Mouse (Mus musculus) limb, embryonic 14.5 days (tissue): ENCODE results near the gene Creb3l4. TPM values are rescaled to one million over a fixed set of nuclear protein-coding genes. Genes with fewer than 3 reads are reported as not detected.
"Not testable (repeated sequence)": the region's sequence is repeated elsewhere in the genome, so short reads cannot be mapped to it uniquely, and the experiment has no call there.

Source experiments
- ATAC-seq: fragments of 200-750 bp; cut with Nextera tagmentation; 2 replicates; pipeline ENCODE4 v1.8.0; 2017; ENCODE audit warnings: low read depth, moderate number of reproducible peaks, moderate TSS enrichment; ENCODE audit not compliant: low FRiP score
- DNase-seq: peaks from one replicate; pipeline ENCODE4 v3.0.0-alpha.2; 2015; ENCODE audit warnings: low spot score
- H3K27ac ChIP-seq: fragments of 300-500 bp; sonication (generic); replicated peaks from 2 replicates; pipeline ENCODE4 v1.5.1; 2014; ENCODE audit warnings: low read depth, mild to moderate bottlenecking, low read length, moderate library complexity, mixed read lengths
- H3K27me3 ChIP-seq: fragments of 300-500 bp; sonication (generic); 2 replicates; pipeline ENCODE4 v1.6.1; 2014; ENCODE audit warnings: low read length, mixed read lengths; ENCODE audit not compliant: control insufficient read depth, insufficient read depth
- H3K36me3 ChIP-seq: fragments of 300-500 bp; sonication (generic); 2 replicates; pipeline ENCODE4 v1.6.1; 2014; ENCODE audit warnings: mild to moderate bottlenecking, low read length, moderate library complexity, mixed read lengths; ENCODE audit not compliant: control insufficient read depth, insufficient read depth
- H3K4me1 ChIP-seq: fragments of 300-500 bp; sonication (generic); 2 replicates; pipeline ENCODE4 v1.6.1; 2014; ENCODE audit warnings: antibody characterized with exemption, low read length, mixed read lengths; ENCODE audit not compliant: control insufficient read depth, insufficient read depth
- H3K4me2 ChIP-seq: fragments of 300-500 bp; sonication (generic); replicated peaks from 2 replicates; pipeline ENCODE4 v1.6.1; 2014; ENCODE audit warnings: low read depth, mild to moderate bottlenecking, low read length, moderate library complexity; ENCODE audit not compliant: severe bottlenecking
- H3K4me3 ChIP-seq: fragments of 300-500 bp; sonication (generic); replicated peaks from 2 replicates; pipeline ENCODE4 v1.5.1; 2014; ENCODE audit warnings: low read length
- H3K9ac ChIP-seq: fragments of 300-500 bp; sonication (generic); 2 replicates; pipeline ENCODE4 v1.6.1; 2014; ENCODE audit warnings: mild to moderate bottlenecking, low read depth, low read length, moderate library complexity; ENCODE audit not compliant: severe bottlenecking
- H3K9me3 ChIP-seq: fragments of 300-500 bp; sonication (generic); 2 replicates; pipeline ENCODE4 v1.6.1; 2016; ENCODE audit warnings: low read length; ENCODE audit not compliant: control insufficient read depth
- POLR2A ChIP-seq: fragments of 200-500 bp; IDR thresholded peaks from 2 replicates; pipeline ENCODE4 v1.8.0; 2012; ENCODE audit warnings: inconsistent platforms, mild to moderate bottlenecking, moderate library complexity, borderline replicate concordance; ENCODE audit not compliant: insufficient read depth, insufficient read length; ENCODE audit errors: extremely low read depth
- WGBS: fragments of 180-500 bp; shearing (Covaris S2); extraction: QIAGEN DNeasy Blood & Tissue Kit; methylation state at CpG from one replicate; pipeline ENCODE4 v1.1.7; 2014; 5-methylcytosine and 5-hydroxymethylcytosine counted together
- polyA plus RNA-seq, 2 experiments: library from polyadenylated mRNA; depleted of rRNA in 1 of 2; stranded (reverse) in 1 of 2; unstranded in 1 of 2; fragments of >200 nt; fragmentation: Nextera tagmentation in 1 of 2; extraction: Ambion mirVana in 1 of 2; gene quantifications; 2 replicates each; pipeline versions ENCODE4 v1.2.1 to v1.2.3; 2012 to 2014

Creb3l4 gene
- polyA plus RNA-seq (2012; rRNA removed) (6.3 and 6.4 TPM in 2 replicates), polyA plus RNA-seq (2014; fragmentation: Nextera tagmentation; extraction: Ambion mirVana) (6.7 and 10.0 TPM in 2 replicates)

GRCm38 (mm10) chr3:90242984-90243775, at the start of gene Creb3l4:
Creb3l4 (minus strand) TSS chr3:90243512.
- H3K9ac ChIP-seq: peak within 1 kb of the TSS; percentile 40; the same call in 1 of the 2 replicates
- no peaks in the 10 kb centered on the region for H3K27me3 ChIP-seq
- 0 out of 2 replicates have a peak, but pooled peaks have one; percentile 12 for TF ChIP-seq POLR2A
- H3K4me2 ChIP-seq: peak within 1 kb of the TSS; percentile 53
- 0 out of 2 replicates have a peak, but pooled peaks cover 3% of the 10 kb centered on the region for H3K36me3 ChIP-seq
- peaks cover 18% of the 10 kb centered on the region for H3K4me1 ChIP-seq
- peak within 1 kb of the TSS; percentile 66 for H3K27ac ChIP-seq
- 3% methylated on average over 19 of the region's 19 CpGs for WGBS
- DNase-seq: peak; percentile 91
- H3K9me3 ChIP-seq: no peaks in the 10 kb centered on the region
- H3K4me3 ChIP-seq: peak within 1 kb of the TSS; percentile 31
- ATAC-seq: peak; percentile 79

GRCm38 (mm10) chr3:90292345-90293275, 49.3 kb upstream of the Creb3l4 start, which contains the start of gene Gatad2b:
Gatad2b (plus strand) TSS chr3:90293178.
- Histone ChIP-seq H3K9ac (peak within 1 kb of the TSS; percentile 92), H3K27ac (peak within 1 kb of the TSS; percentile 97), H3K4me3 (peak within 1 kb of the TSS; percentile 95), H3K36me3 (no peaks in the 10 kb centered on the region), H3K4me2 (peak within 1 kb of the TSS; percentile 80), H3K9me3 (no peaks in the 10 kb centered on the region), H3K4me1 (peaks cover 13% of the 10 kb centered on the region), H3K27me3 (no peaks in the 10 kb centered on the region)
- DNase-seq (peak; percentile 100), ATAC-seq (peak; percentile 98)
- WGBS: under 1% methylated on average over 34 of the region's 47 CpGs
- peak; percentile 76; the same call in 1 of the 2 replicates for TF ChIP-seq POLR2A

GRCm38 (mm10) chr3:90291982-90292344, 48.7 kb upstream of the Creb3l4 start:
- TF ChIP-seq POLR2A: no peak
- Histone ChIP-seq H3K9ac (peak overlapping the region; percentile 66; the same call in 1 of the 2 replicates), H3K4me1 (peaks cover 13% of the 10 kb centered on the region), H3K36me3 (no peaks in the 10 kb centered on the region), H3K9me3 (no peaks in the 10 kb centered on the region), H3K27me3 (no peaks in the 10 kb centered on the region), H3K27ac (peak overlapping the region; percentile 90), H3K4me3 (peak overlapping the region; percentile 95), H3K4me2 (peak overlapping the region; percentile 65)
- no peak for ATAC-seq
- DNase-seq: no peak
- WGBS: 36% methylated on average over 2 of the region's 2 CpGs

- 93% methylated on average over 1 of the region's 1 CpGs for WGBS
- DNase-seq (no peak), ATAC-seq (no peak)
- Histone ChIP-seq H3K4me1 (peaks cover 13% of the 10 kb centered on the region), H3K9ac (no peak overlapping the region), H3K4me2 (no peak overlapping the region), H3K36me3 (no peaks in the 10 kb centered on the region), H3K27me3 (no peaks in the 10 kb centered on the region), H3K4me3 (no peak overlapping the region), H3K27ac (no peak overlapping the region), H3K9me3 (no peaks in the 10 kb centered on the region)
- no peak for TF ChIP-seq POLR2A
Observed at GRCm38 (mm10) chr3:90290602-90291001, 47.3 kb upstream of the Creb3l4 start.

- whole genome bisulfite sequencing: 56% methylated on average over 3 of the region's 3 CpGs
- H3K9me3 ChIP-seq, H3K4me2 ChIP-seq, H3K36me3 ChIP-seq, H3K9ac ChIP-seq, ATAC-seq, DNase-seq, H3K4me3 ChIP-seq, H3K27ac ChIP-seq, H3K27me3 ChIP-seq, H3K4me1 ChIP-seq: not testable (repeated sequence)
Observed at GRCm38 (mm10) chr3:90289403-90289802, 46.1 kb upstream of the Creb3l4 start.
